Mouse (Mus musculus) ES-E14 (cell line): ENCODE measurements around the gene AC129217.1. TPM values are rescaled to one million over a fixed set of nuclear protein-coding genes. Genes with fewer than 3 reads are reported as not detected.

ENCODE experiments used
- DNase-seq: peaks from one replicate; pipeline ENCODE4 v3.0.0-alpha.2; 2013; ENCODE audit warnings: low read depth, low spot score
- H3K27ac ChIP-seq: 2 replicates; pipeline ENCODE4 v1.5.1; 2012; ENCODE audit warnings: low read depth, mild to moderate bottlenecking, low read length, moderate library complexity, mixed read lengths; ENCODE audit not compliant: poor library complexity, insufficient read depth, severe bottlenecking
- H3K36me3 ChIP-seq: 2 replicates; pipeline ENCODE4 v1.6.1; 2012; ENCODE audit warnings: mild to moderate bottlenecking, low read length, moderate library complexity, mixed read lengths; ENCODE audit not compliant: control insufficient read depth, poor library complexity, insufficient read depth, severe bottlenecking
- H3K4me1 ChIP-seq, 2 experiments: fragments of 150-350 bp in 1 of 2; sonication (generic) in 1 of 2; 2 replicates each; pipeline ENCODE4 v1.6.1; 2012; ENCODE audit warnings: low read length in 2 of 2, mild to moderate bottlenecking in 1 of 2, mixed read lengths in 1 of 2; ENCODE audit not compliant: control insufficient read depth in 2 of 2, insufficient read depth in 2 of 2, poor library complexity in 1 of 2
- H3K4me3 ChIP-seq, 2 experiments: fragments of 150-350 bp in 1 of 2; sonication (generic) in 1 of 2; 2 replicates each; pipeline ENCODE4 v1.5.1; 2012; ENCODE audit warnings: low read length in 2 of 2, low read depth in 1 of 2, mild to moderate bottlenecking in 1 of 2, mixed read lengths in 1 of 2; ENCODE audit not compliant: insufficient read depth in 1 of 2, poor library complexity in 1 of 2, severe bottlenecking in 1 of 2
- H3K9ac ChIP-seq: 2 replicates; pipeline ENCODE4 v1.6.1; 2012; ENCODE audit warnings: low read depth, mild to moderate bottlenecking, low read length, mixed read lengths; ENCODE audit not compliant: poor library complexity, insufficient read depth, severe bottlenecking
- H3K9me3 ChIP-seq: fragments of 150-350 bp; sonication (generic); 2 replicates; pipeline ENCODE4 v1.6.1; 2012; ENCODE audit warnings: low read depth, mild to moderate bottlenecking, low read length; ENCODE audit not compliant: control insufficient read depth, insufficient read depth
- CHD2 ChIP-seq: IDR thresholded peaks from 2 replicates; pipeline ENCODE4 v1.6.1; 2014; ENCODE audit warnings: mild to moderate bottlenecking, low read depth, low read length, inconsistent platforms
- HCFC1 ChIP-seq: IDR thresholded peaks from 2 replicates; pipeline ENCODE4 v1.6.1; 2012; ENCODE audit warnings: low read length, inconsistent platforms, borderline replicate concordance; ENCODE audit not compliant: insufficient read depth
- MAFK ChIP-seq: IDR thresholded peaks from 2 replicates; pipeline ENCODE4 v1.6.1; 2014; ENCODE audit warnings: mild to moderate bottlenecking, low read depth, low read length, inconsistent platforms; ENCODE audit not compliant: insufficient read depth
- ZC3H11A ChIP-seq: IDR thresholded peaks from 2 replicates; pipeline ENCODE4 v1.6.1; 2012; ENCODE audit warnings: low read depth, mild to moderate bottlenecking, inconsistent platforms, low read length, borderline replicate concordance
- ZNF384 ChIP-seq: IDR thresholded peaks from 2 replicates; pipeline ENCODE4 v1.6.1; 2012; ENCODE audit warnings: low read depth, low read length, inconsistent platforms
- in situ Hi-C, 2 experiments: fragments of 600-800 bp; cut with MboI; formaldehyde crosslinking; loops; one replicate each; pipeline ENCODE4 v1.15.1; 2025; ENCODE audit warnings: low sequenced_read_pairs in 2 of 2, inconsistent platforms in 1 of 2; ENCODE audit not compliant: unreplicated experiment in 2 of 2
- total RNA-seq: library from RNA; depleted of rRNA; stranded (reverse); fragments of 300-350 nt; gene quantifications from 2 replicates; pipeline ENCODE4 v1.2.3, GENCODE M21; 2012

Gene AC129217.1
- total RNA-seq, 1 experiment = 1.4 TPM

DNA sequence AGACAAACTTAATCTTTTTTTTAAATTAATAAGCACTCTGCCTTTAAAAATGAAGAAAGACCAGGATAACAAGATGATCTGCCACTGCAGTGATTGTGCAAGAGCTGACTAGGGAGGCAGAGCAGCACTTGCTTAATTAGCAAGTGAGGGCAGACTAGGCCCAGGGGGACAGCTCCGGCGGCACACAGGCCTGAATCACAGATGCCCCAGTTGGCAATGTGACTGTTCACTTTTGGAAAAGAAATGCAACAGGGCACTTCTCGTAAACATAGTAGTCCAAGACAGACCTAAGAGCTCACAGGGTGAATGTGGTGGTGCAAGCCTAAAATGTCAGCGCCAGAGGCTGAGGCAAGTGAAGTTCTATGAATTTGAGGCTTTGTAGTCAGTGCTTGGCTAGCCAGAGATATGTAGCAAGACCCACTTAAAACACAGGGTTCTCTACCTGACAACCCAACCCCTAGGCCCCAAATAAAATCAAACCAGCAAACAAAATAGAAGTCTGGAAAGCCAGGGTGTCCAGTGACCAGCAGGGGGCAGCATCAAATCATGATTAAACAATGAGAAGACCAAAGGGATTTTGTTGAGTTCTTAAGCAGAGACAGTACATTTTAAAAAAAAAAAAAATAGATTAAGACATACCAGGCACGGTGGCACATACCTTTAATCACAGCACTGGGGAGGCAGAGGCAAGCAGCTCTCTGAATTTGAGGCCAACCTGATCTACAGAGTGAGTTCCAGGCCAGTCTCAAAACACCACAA lies 15.0 kb downstream of the AC129217.1 start:
- DNase-seq = peak; percentile 76
- no peak overlapping the region for H3K27ac ChIP-seq
- H3K36me3 ChIP-seq = peaks cover 8% of the 10 kb centered on the region; the same call in 1 of the 2 replicates
- no peak overlapping the region for H3K4me3 ChIP-seq
- TF ChIP-seq CHD2 (no peak), MAFK (no peak), ZNF384 (peak; percentile 71)
- no peak overlapping the region for H3K9ac ChIP-seq
- no peaks in the 10 kb centered on the region for H3K9me3 ChIP-seq
- in situ Hi-C loops = no loop called here
- peaks cover 0 to 18% of the 10 kb centered on the region in 2 experiments; a peak in 2 of 4 replicates for H3K4me1 ChIP-seq

GRCm38 (mm10) chr19:8848356-8848755 lies 18.8 kb downstream of the AC129217.1 start:
- in situ Hi-C loops = no loop called here
- peaks cover 8% of the 10 kb centered on the region; the same call in 1 of the 2 replicates for H3K36me3 ChIP-seq
- H3K9me3 ChIP-seq = no peaks in the 10 kb centered on the region
- H3K9ac ChIP-seq = no peak overlapping the region
- H3K4me1 ChIP-seq = peaks cover 5 to 18% of the 10 kb centered on the region in 2 experiments; a peak in 2 of 4 replicates
- no peak overlapping the region for H3K27ac ChIP-seq
- no peak for TF ChIP-seq ZC3H11A
- TF ChIP-seq CHD2 = no peak
- TF ChIP-seq ZNF384 = no peak
- no peak for TF ChIP-seq HCFC1
- no peak for TF ChIP-seq MAFK
- DNase-seq = no peak
- H3K4me3 ChIP-seq = no peak overlapping the region

- in situ Hi-C loops = loop anchor here (10.0 to 25.0 kb wide), 2 partner anchors 237 to 244 kb away; partner anchors contain the start of gene Scgb1a1 (in 1 of the 2)
- peak within 1 kb of the TSS; percentile 36; the same call in 1 of the 2 replicates for H3K27ac ChIP-seq
- H3K9me3 ChIP-seq = no peaks in the 10 kb centered on the region
- peak within 1 kb of the TSS; percentile 29 to 48 for H3K4me3 ChIP-seq
- TF ChIP-seq CHD2 (no peak), MAFK (no peak), ZNF384 (no peak), HCFC1 (no peak), ZC3H11A (no peak)
- peaks cover 5 to 18% of the 10 kb centered on the region in 2 experiments; a peak in 2 of 4 replicates for H3K4me1 ChIP-seq
- peaks cover 8% of the 10 kb centered on the region; the same call in 1 of the 2 replicates for H3K36me3 ChIP-seq
- no peak for DNase-seq
- peak within 1 kb of the TSS; percentile 17 for H3K9ac ChIP-seq
Measured at GRCm38 (mm10) chr19:8850402-8850901, 20.9 kb downstream of the AC129217.1 start, which contains the start of gene Lrrn4cl. Lrrn4cl (plus strand) TSS chr19:8850768.

DNA sequence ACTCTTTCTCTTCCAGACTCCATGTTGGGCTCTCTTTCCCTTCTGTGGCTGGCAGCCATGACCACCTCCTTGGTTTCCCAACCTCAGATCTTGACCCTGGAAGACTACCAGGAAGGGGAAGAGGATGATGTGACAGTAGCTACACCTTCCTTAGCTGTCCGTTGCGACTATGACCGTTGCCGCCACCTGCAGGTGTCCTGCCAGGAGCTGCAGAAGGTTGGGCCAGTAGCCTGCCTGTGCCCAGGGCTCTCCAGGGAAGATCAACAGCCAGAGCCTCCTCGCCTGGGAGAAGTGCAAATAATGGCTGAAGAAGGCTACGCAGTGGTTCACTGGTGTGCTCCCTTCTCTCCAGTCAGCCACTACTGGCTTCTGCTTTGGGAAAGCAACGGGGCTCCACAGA lies 22.1 kb downstream of the AC129217.1 start:
- no peak for TF ChIP-seq HCFC1
- no peak for TF ChIP-seq ZC3H11A
- TF ChIP-seq CHD2 = no peak
- no peak for TF ChIP-seq ZNF384
- TF ChIP-seq MAFK = no peak
- H3K9ac ChIP-seq = no peak overlapping the region; the same call in 1 of the 2 replicates
- peaks cover 5 to 16% of the 10 kb centered on the region in 2 experiments; a peak in 2 of 4 replicates for H3K4me1 ChIP-seq
- H3K36me3 ChIP-seq = 0 out of 2 replicates have a peak, but pooled peaks cover 3% of the 10 kb centered on the region
- no peaks in the 10 kb centered on the region for H3K9me3 ChIP-seq
- H3K27ac ChIP-seq = no peak overlapping the region
- in situ Hi-C loops = loop anchor here (10.0 to 25.0 kb wide), 2 partner anchors 236 to 243 kb away; partner anchors contain the start of gene Scgb1a1 (in 1 of the 2)
- no peak for DNase-seq
- peak overlapping the region; percentile 29 to 40 for H3K4me3 ChIP-seq
